Mouse (Mus musculus) hindbrain, postnatal 0 days (tissue): ENCODE measurements around the gene Thumpd2. TPM values are rescaled to one million over a fixed set of nuclear protein-coding genes. Genes with fewer than 3 reads are reported as not detected.

Experiments used
- ATAC-seq: fragments of 200-750 bp; cut with Nextera tagmentation; 2 replicates; pipeline ENCODE4 v1.8.0; 2017; ENCODE audit warnings: mild to moderate bottlenecking, moderate TSS enrichment, moderate library complexity
- DNase-seq: peaks from one replicate; pipeline ENCODE4 v3.0.0-alpha.2; 2015; ENCODE audit warnings: low spot score
- H3K27ac ChIP-seq: fragments of 300-500 bp; sonication (generic); 2 replicates; pipeline ENCODE4 v1.5.1; 2014; ENCODE audit warnings: mild to moderate bottlenecking
- H3K27me3 ChIP-seq: fragments of 300-500 bp; sonication (generic); 2 replicates; pipeline ENCODE4 v1.6.1; 2014; ENCODE audit warnings: low read length, mixed read lengths; ENCODE audit not compliant: insufficient read depth
- H3K36me3 ChIP-seq: fragments of 300-500 bp; sonication (generic); 2 replicates; pipeline ENCODE4 v1.6.1; 2014; ENCODE audit warnings: low read length, mixed read lengths; ENCODE audit not compliant: insufficient read depth
- H3K4me1 ChIP-seq: fragments of 300-500 bp; sonication (generic); 2 replicates; pipeline ENCODE4 v1.6.1; 2014; ENCODE audit warnings: antibody characterized with exemption, low read length, mixed read lengths; ENCODE audit not compliant: insufficient read depth
- H3K4me2 ChIP-seq: fragments of 300-500 bp; sonication (generic); 2 replicates; pipeline ENCODE4 v1.6.1; 2014; ENCODE audit warnings: low read depth, mild to moderate bottlenecking, low read length, moderate library complexity, mixed read lengths
- H3K4me3 ChIP-seq: fragments of 300-500 bp; sonication (generic); 2 replicates; pipeline ENCODE4 v1.5.1; 2014; ENCODE audit warnings: low read length
- H3K9ac ChIP-seq: fragments of 300-500 bp; sonication (generic); replicated peaks from 2 replicates; pipeline ENCODE4 v1.6.1; 2014; ENCODE audit warnings: mild to moderate bottlenecking, low read length, moderate library complexity, mixed read lengths
- H3K9me3 ChIP-seq: fragments of 300-500 bp; sonication (generic); 2 replicates; pipeline ENCODE4 v1.6.1; 2016; ENCODE audit warnings: low read length, mixed read lengths
- CTCF ChIP-seq: IDR thresholded peaks from 2 replicates; pipeline ENCODE4 v1.5.1; 2016; ENCODE audit warnings: antibody characterized with exemption, control low read depth, low read depth
- WGBS: fragments of 180-500 bp; shearing (Covaris S2); extraction: QIAGEN DNeasy Blood & Tissue Kit; methylation state at CpG from one replicate; pipeline ENCODE4 v1.1.7; 2014; 5-methylcytosine and 5-hydroxymethylcytosine counted together
- polyA plus RNA-seq: library from polyadenylated mRNA; unstranded; fragments of >200 nt; fragmentation: Nextera tagmentation; extraction: Ambion mirVana; gene quantifications from 2 replicates; pipeline ENCODE4 v1.2.1, GENCODE M21; 2015
- total RNA-seq: library from RNA; depleted of rRNA; stranded (reverse); fragments of >200 nt; gene quantifications from 2 replicates; pipeline ENCODE4 v1.2.3, GENCODE M21; 2014

Gene Thumpd2
- total and polyA plus RNA-seq, 2 experiments from 2014 or later: 1.8 to 6.0 TPM

- Histone ChIP-seq H3K36me3 (peaks cover 32% of the 10 kb centered on the region; the same call in 1 of the 2 replicates), H3K27ac (no peak overlapping the region), H3K27me3 (no peaks in the 10 kb centered on the region), H3K4me1 (no peaks in the 10 kb centered on the region), H3K9me3 (no peaks in the 10 kb centered on the region), H3K4me3 (no peak overlapping the region), H3K9ac (no peak overlapping the region), H3K4me2 (no peak overlapping the region)
- WGBS: 94% methylated on average over 2 of the region's 2 CpGs
- no peak for TF ChIP-seq CTCF
- ATAC-seq (no peak), DNase-seq (no peak)
These were observed 26.0 kb downstream of the Thumpd2 start for GRCm38 (mm10) chr17:81038707-81039408.

- no peaks in the 10 kb centered on the region for H3K9me3 ChIP-seq
- no peak overlapping the region for H3K4me2 ChIP-seq
- H3K36me3 ChIP-seq: peaks cover 21% of the 10 kb centered on the region; the same call in 1 of the 2 replicates
- H3K4me1 ChIP-seq: no peaks in the 10 kb centered on the region
- no peak overlapping the region for H3K4me3 ChIP-seq
- H3K9ac ChIP-seq: no peak overlapping the region
- H3K27me3 ChIP-seq: no peaks in the 10 kb centered on the region
- TF ChIP-seq CTCF: no peak
- ATAC-seq (no peak), DNase-seq (no peak)
- no peak overlapping the region for H3K27ac ChIP-seq
- WGBS: 80% methylated on average over 5 of the region's 5 CpGs
These were observed 29.5 kb downstream of the Thumpd2 start for GRCm38 (mm10) chr17:81035354-81035753.

GRCm38 (mm10) chr17:81032957-81033356, 31.9 kb downstream of the Thumpd2 start:
- H3K27ac ChIP-seq: no peak overlapping the region
- no peak overlapping the region for H3K9ac ChIP-seq

GRCm38 (mm10) chr17:81031830-81032442, 32.9 kb downstream of the Thumpd2 start:
- Histone ChIP-seq H3K9me3 (no peaks in the 10 kb centered on the region), H3K9ac (no peak overlapping the region), H3K4me3 (no peak overlapping the region), H3K27ac (no peak overlapping the region), H3K27me3 (no peaks in the 10 kb centered on the region), H3K36me3 (peaks cover 10% of the 10 kb centered on the region; the same call in 1 of the 2 replicates), H3K4me1 (no peaks in the 10 kb centered on the region), H3K4me2 (no peak overlapping the region)
- no peak for ATAC-seq
- TF ChIP-seq CTCF: no peak
- no peak for DNase-seq
- 94% methylated on average over 3 of the region's 3 CpGs for WGBS

More at GRCm38 (mm10) chr17:81032957-81033356, 31.9 kb downstream of the Thumpd2 start:
- no peaks in the 10 kb centered on the region for H3K4me1 ChIP-seq
- no peaks in the 10 kb centered on the region for H3K27me3 ChIP-seq
- H3K4me3 ChIP-seq: no peak overlapping the region
- H3K36me3 ChIP-seq: peaks cover 15% of the 10 kb centered on the region; the same call in 1 of the 2 replicates
- no peak for TF ChIP-seq CTCF
- H3K9me3 ChIP-seq: no peaks in the 10 kb centered on the region
- 76% methylated on average over 2 of the region's 2 CpGs for WGBS
- DNase-seq (no peak), ATAC-seq (no peak)
- H3K4me2 ChIP-seq: no peak overlapping the region

GRCm38 (mm10) chr17:81027331-81027730, 37.6 kb downstream of the Thumpd2 start:
- no peak overlapping the region for H3K4me2 ChIP-seq
- ATAC-seq: no peak
- peaks cover 4% of the 10 kb centered on the region; the same call in 1 of the 2 replicates for H3K36me3 ChIP-seq
- no peak overlapping the region for H3K9ac ChIP-seq
- no peak overlapping the region for H3K27ac ChIP-seq
- no peak for TF ChIP-seq CTCF
- no peak for DNase-seq
- 83% methylated on average over 6 of the region's 6 CpGs for WGBS
- no peaks in the 10 kb centered on the region for H3K27me3 ChIP-seq
- no peak overlapping the region for H3K4me3 ChIP-seq
- H3K4me1 ChIP-seq: no peaks in the 10 kb centered on the region
- no peaks in the 10 kb centered on the region for H3K9me3 ChIP-seq

GRCm38 (mm10) chr17:81017132-81017531, 47.8 kb downstream of the Thumpd2 start:
- H3K4me3 ChIP-seq: no peak overlapping the region
- no peaks in the 10 kb centered on the region for H3K4me1 ChIP-seq
- no peak overlapping the region for H3K4me2 ChIP-seq
- no peaks in the 10 kb centered on the region for H3K36me3 ChIP-seq
- DNase-seq (peak; percentile 66), ATAC-seq (no peak)
- H3K9me3 ChIP-seq: no peaks in the 10 kb centered on the region
- no peak overlapping the region for H3K9ac ChIP-seq
- no peak overlapping the region for H3K27ac ChIP-seq
- no peaks in the 10 kb centered on the region for H3K27me3 ChIP-seq
- WGBS: 36% methylated on average over 1 of the region's 1 CpGs
- peak; percentile 67 for TF ChIP-seq CTCF
